Mouse (Mus musculus) liver, embryonic 14.5 days (tissue): ENCODE data around the gene Acta1.

ENCODE experiments used
- CTCF ChIP-seq: IDR thresholded peaks from 2 replicates; pipeline ENCODE4 v1.5.1; 2016; ENCODE audit warnings: antibody characterized with exemption, low read depth, control low read depth
- EP300 ChIP-seq: IDR thresholded peaks from 2 replicates; pipeline ENCODE4 v1.6.1; 2016; ENCODE audit warnings: antibody characterized with exemption, low read depth

DNA sequence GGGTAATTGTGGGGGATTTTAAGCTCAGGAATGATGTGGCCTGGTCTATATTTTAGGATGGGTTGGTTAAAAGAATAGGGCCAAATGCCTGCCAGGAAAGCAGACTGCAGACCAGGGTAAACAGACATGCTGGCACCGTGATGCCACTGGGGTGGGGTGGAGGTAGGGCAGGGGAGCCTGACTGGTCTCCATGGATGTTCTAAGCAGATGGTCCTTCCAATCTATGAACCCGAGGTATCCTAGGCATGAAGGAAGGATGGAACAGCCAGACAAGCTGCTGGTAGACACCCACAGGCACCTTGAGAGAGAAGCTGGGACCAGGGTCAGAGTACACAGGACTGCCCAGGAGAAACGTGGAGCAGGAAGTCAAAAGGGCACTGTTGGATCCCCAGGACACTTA, 47.0 kb downstream of the Acta1 start:
- TF ChIP-seq EP300 (no peak), CTCF (no peak)
